Mouse (Mus musculus) liver, adult (tissue): Measurements from ENCODE around the gene Drd3.

Experiments
- GATA4 ChIP-seq: IDR thresholded peaks from 2 replicates; pipeline ENCODE4 v1.6.1; 2014; ENCODE audit warnings: mild to moderate bottlenecking, low read length; ENCODE audit not compliant: insufficient replicate concordance

Gene Drd3

GRCm38 (mm10) chr16:43753751-43754150, at the start of gene Drd3:
Gene Drd3, plus strand, starts transcription at chr16:43754026.
- TF ChIP-seq GATA4, result no peak

- no peak for TF ChIP-seq GATA4
Measured at GRCm38 (mm10) chr16:43708335-43709061, 45.3 kb upstream of the Drd3 start.

- TF ChIP-seq GATA4, result no peak
Measured at GRCm38 (mm10) chr16:43709062-43709413, 44.8 kb upstream of the Drd3 start.

GRCm38 (mm10) chr16:43709432-43710133, 44.2 kb upstream of the Drd3 start:
- no peak for TF ChIP-seq GATA4

GRCm38 (mm10) chr16:43710134-43710475, 43.7 kb upstream of the Drd3 start:
- no peak for TF ChIP-seq GATA4

- TF ChIP-seq GATA4, result no peak; the same call in 1 of the 2 replicates
Measured at GRCm38 (mm10) chr16:43710651-43711050, 43.2 kb upstream of the Drd3 start.

- TF ChIP-seq GATA4, result no peak
Measured at GRCm38 (mm10) chr16:43711361-43711760, 42.5 kb upstream of the Drd3 start.

GRCm38 (mm10) chr16:43724444-43724843, 29.4 kb upstream of the Drd3 start:
- no peak for TF ChIP-seq GATA4

- no peak for TF ChIP-seq GATA4
Measured at GRCm38 (mm10) chr16:43729506-43730221, 24.2 kb upstream of the Drd3 start.

- no peak for TF ChIP-seq GATA4
Measured at GRCm38 (mm10) chr16:43730281-43730680, 23.5 kb upstream of the Drd3 start.

GRCm38 (mm10) chr16:43732496-43732895, 21.3 kb upstream of the Drd3 start:
- TF ChIP-seq GATA4, result no peak

GRCm38 (mm10) chr16:43732900-43733299, 20.9 kb upstream of the Drd3 start:
- no peak for TF ChIP-seq GATA4

- TF ChIP-seq GATA4, result no peak
Measured at GRCm38 (mm10) chr16:43737933-43738332, 15.9 kb upstream of the Drd3 start.

- TF ChIP-seq GATA4, result no peak
Measured at GRCm38 (mm10) chr16:43740936-43741335, 12.9 kb upstream of the Drd3 start.

GRCm38 (mm10) chr16:43748424-43748823, 5.4 kb upstream of the Drd3 start:
- TF ChIP-seq GATA4, result no peak

GRCm38 (mm10) chr16:43752900-43753299, 926 bp upstream of the Drd3 start:
- TF ChIP-seq GATA4, result no peak
